Mouse (Mus musculus): ENCODE data around the gene Trim44. TPM values are rescaled to one million over a fixed set of nuclear protein-coding genes. Genes with fewer than 3 reads are reported as not detected.
A peak's percentile ranks its signal among the peaks of the same experiment; 100 is the strongest.

Gene Trim44
- total RNA-seq, 2 experiments from 2014 or later: 177 to 178 TPM

DNA sequence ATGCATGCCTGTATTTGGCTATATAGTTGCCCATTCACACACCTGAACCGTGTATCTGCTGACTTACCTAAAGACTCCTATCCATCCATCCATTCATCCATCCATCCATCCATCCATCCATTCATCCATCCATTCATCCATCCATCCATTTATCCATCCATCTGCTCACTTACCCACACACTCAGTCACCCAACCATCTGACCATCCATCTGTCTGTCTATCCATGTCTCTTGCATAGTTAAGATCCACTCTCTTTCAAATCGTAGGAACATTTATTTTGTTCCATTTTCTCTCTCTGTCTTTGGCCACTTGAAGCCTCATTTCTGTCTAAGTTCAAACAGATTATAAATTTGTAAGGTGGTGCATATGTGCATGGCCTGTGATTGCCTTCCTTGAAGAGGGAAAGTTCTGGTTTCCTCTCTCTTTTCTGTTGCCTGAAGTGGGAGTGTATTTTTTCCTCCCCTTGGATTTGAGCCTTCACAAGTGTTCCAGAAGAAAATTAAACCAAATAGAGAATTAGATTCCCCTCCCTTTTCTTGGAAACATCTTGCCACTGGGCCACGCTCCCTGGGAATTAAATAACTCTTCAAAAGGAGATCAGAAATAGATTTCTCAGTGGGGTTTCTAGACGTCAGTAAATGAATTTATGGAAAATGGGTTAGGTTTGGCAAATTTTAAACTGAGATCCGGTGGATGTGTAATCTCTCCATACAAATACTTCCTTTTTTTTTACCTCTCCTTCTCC, 150.9 kb downstream of the Trim44 start:
- intact Hi-C loops (cut with DNase I): no loop called here

DNA sequence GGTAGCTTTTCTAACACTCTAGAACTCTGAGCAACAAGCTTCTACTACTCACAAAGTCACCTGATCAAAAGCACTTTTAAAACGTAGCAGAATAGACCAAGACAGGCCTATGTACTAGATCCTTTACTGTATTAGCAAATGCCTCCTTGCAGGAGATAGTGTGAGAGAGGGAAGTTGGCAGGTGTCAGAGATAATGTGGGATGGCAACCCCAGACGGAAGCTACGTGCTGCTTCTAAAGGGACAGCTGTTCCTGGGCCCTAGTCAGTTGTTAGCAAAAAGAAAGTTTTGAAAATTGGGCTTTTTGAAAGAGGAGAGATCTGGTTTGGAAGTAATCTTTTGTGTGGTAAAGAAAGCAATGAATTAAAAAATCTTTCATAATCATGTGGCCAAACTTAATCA, 151.5 kb downstream of the Trim44 start:
- intact Hi-C loops (cut with DNase I): no loop called here
- DNase-seq (ENCODE audit: extremely low spot score in 1 of 2, low spot score in 2 of 2): no peak

More for the DNA sequence above, 150.9 kb downstream of the Trim44 start:
- DNase-seq (ENCODE audit: extremely low spot score in 1 of 2, low spot score in 2 of 2): no peak

DNA sequence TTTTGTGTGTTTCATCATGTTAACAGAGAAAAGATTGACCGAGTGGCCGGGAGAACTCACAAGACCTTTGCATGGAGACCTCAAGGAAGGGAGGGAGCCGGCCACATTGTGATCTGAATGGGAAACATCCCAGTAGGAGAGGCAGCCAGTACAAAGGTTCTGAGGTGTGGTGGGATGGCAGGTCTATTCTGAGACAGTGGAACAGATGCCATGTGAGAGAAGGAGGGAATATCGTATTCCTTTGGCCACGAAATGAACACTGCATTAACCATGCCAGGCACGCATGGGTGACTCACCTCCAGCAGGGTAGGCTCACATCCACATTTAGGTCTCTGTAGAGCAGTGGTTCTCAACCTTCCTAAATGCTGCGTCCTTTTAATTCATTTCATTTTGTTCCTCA, 154.4 kb downstream of the Trim44 start:
- intact Hi-C loops (cut with DNase I): no loop called here
- no peak for DNase-seq (ENCODE audit: extremely low spot score in 1 of 2, low spot score in 2 of 2)

DNA sequence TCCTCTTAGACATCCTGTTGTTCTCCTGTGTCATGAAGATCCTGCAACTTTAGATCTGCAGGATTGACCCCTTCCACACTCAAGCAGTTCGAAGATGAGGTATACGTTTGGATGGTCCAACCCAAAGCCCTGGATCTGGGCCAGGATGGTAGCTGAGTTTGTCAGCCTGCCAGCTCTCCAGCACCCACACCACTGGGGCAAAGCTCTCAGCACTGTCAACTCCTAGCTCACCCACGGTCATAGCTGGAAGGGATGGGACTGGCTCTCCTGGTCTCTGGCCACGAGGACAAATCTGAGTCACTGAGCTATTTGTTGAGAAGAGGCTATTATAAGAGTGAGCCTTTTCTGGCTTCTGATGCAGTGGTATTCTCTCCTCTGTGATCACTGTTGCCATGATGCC, 155.0 kb downstream of the Trim44 start:
- peak in 1 of 2 experiments; percentile 37 for DNase-seq (ENCODE audit: extremely low spot score in 1 of 2, low spot score in 2 of 2)
- intact Hi-C loops (cut with DNase I): no loop called here

Other genes starting within 250 kb of the Trim44 start
- 10 to 100 TPM; 12.5 to 13.1 TPM for gene Ldlrad3, start 221.4 kb downstream of the Trim44 start, total RNA-seq (2021)
- 10 to 100 TPM; 74.9 to 84.1 TPM for gene Fjx1, start 44.7 kb upstream of the Trim44 start, total RNA-seq (2021)
- 10 to 100 TPM; 27.7 to 28.8 TPM for gene Pamr1, start 142.2 kb upstream of the Trim44 start, total RNA-seq (2021)

Measured in left cerebral cortex, postnatal 10 days (tissue).